15 mouse cellular contexts compared by ENCODE assay signal in genomic region chr4:126491977-126492376, GRCm38 (mm10).
"Had no signal": no experiment of that assay in that cellular context is flagged by ENCODE, and none has a peak within 500 bp of the region (broad histone marks: within the 10 kb centered on the region; RNA-seq: fewer than 3 reads in every experiment).

No protein-coding gene starts in this region.

- H3K27ac ChIP-seq: neural tube, embryonic 13.5 days; stomach, embryonic 15.5 days; stomach, postnatal 0 days had no signal

- H3K4me2 ChIP-seq: neural tube, embryonic 13.5 days; stomach, embryonic 15.5 days had no signal

- H3K4me1 ChIP-seq: neural tube, embryonic 13.5 days; stomach, embryonic 15.5 days had no signal

- H3K9me3 ChIP-seq: neural tube, embryonic 13.5 days; stomach, embryonic 15.5 days had no signal

- H3K27me3 ChIP-seq: neural tube, embryonic 13.5 days; stomach, embryonic 15.5 days had no signal

- H3K9ac ChIP-seq: neural tube, embryonic 13.5 days; stomach, embryonic 15.5 days had no signal

- H3K4me3 ChIP-seq: neural tube, embryonic 13.5 days; stomach, embryonic 15.5 days had no signal

- H3K36me3 ChIP-seq: stomach, embryonic 15.5 days had no signal

- DNase-seq: retina, postnatal 1 day; right cerebral cortex, adult 18-20 months; right cerebral cortex, postnatal 14 days; right cerebral cortex, postnatal 25 days; right cerebral cortex, postnatal 4 days; spleen, adult 18-20 months; thymus, adult 18-20 months; thymus, adult 2 months; thymus, postnatal 14 days; thymus, postnatal 25 days; thymus, postnatal 36 days; thymus, postnatal 4 days had no signal
